Mouse (Mus musculus) midbrain, embryonic 16.5 days (tissue): Measurements from ENCODE around the gene Olfr1280. TPM values are rescaled to one million over a fixed set of nuclear protein-coding genes. Genes with fewer than 3 reads are reported as not detected.

Experiments used
- ATAC-seq: fragments of 200-750 bp; cut with Nextera tagmentation; 2 replicates; pipeline ENCODE4 v1.8.0; 2017; ENCODE audit warnings: moderate TSS enrichment
- H3K27ac ChIP-seq: fragments of 300-500 bp; sonication (generic); 2 replicates; pipeline ENCODE4 v1.5.1; 2014; ENCODE audit warnings: mild to moderate bottlenecking, low read length, mixed read lengths
- H3K27me3 ChIP-seq: fragments of 300-500 bp; sonication (generic); 2 replicates; pipeline ENCODE4 v1.6.1; 2014; ENCODE audit warnings: low read depth, low read length, mixed read lengths; ENCODE audit not compliant: control insufficient read depth, insufficient read depth
- H3K36me3 ChIP-seq: fragments of 300-500 bp; sonication (generic); 2 replicates; pipeline ENCODE4 v1.6.1; 2014; ENCODE audit warnings: mild to moderate bottlenecking, low read length, moderate library complexity, mixed read lengths; ENCODE audit not compliant: control insufficient read depth, insufficient read depth
- H3K4me1 ChIP-seq: fragments of 300-500 bp; sonication (generic); 2 replicates; pipeline ENCODE4 v1.6.1; 2014; ENCODE audit warnings: mild to moderate bottlenecking, low read length, mixed read lengths; ENCODE audit not compliant: control insufficient read depth, insufficient read depth
- H3K4me2 ChIP-seq: fragments of 300-500 bp; sonication (generic); 2 replicates; pipeline ENCODE4 v1.6.1; 2014; ENCODE audit warnings: mild to moderate bottlenecking, low read length, mixed read lengths
- H3K4me3 ChIP-seq: fragments of 300-500 bp; sonication (generic); 2 replicates; pipeline ENCODE4 v1.5.1; 2014; ENCODE audit warnings: low read depth, mild to moderate bottlenecking, low read length, moderate library complexity, mixed read lengths
- H3K9ac ChIP-seq: fragments of 300-500 bp; sonication (generic); 2 replicates; pipeline ENCODE4 v1.6.1; 2014; ENCODE audit warnings: low read depth, low read length, mixed read lengths
- H3K9me3 ChIP-seq: fragments of 300-500 bp; sonication (generic); replicated peaks from 2 replicates; pipeline ENCODE4 v1.6.1; 2014; ENCODE audit warnings: mild to moderate bottlenecking, low read length, mixed read lengths; ENCODE audit not compliant: control insufficient read depth, poor library complexity, severe bottlenecking
- WGBS: fragments of 180-500 bp; shearing (Covaris S2); extraction: QIAGEN DNeasy Blood & Tissue Kit; methylation state at CpG from one replicate; pipeline ENCODE4 v1.1.7; 2014; 5-methylcytosine and 5-hydroxymethylcytosine counted together
- polyA plus RNA-seq: library from polyadenylated mRNA; unstranded; fragments of >200 nt; fragmentation: Nextera tagmentation; extraction: Ambion mirVana; gene quantifications from 2 replicates; pipeline ENCODE4 v1.2.1, GENCODE M21; 2015

The Olfr1280 gene
- polyA plus RNA-seq, 1 experiment from 2014 or later: not detected

DNA sequence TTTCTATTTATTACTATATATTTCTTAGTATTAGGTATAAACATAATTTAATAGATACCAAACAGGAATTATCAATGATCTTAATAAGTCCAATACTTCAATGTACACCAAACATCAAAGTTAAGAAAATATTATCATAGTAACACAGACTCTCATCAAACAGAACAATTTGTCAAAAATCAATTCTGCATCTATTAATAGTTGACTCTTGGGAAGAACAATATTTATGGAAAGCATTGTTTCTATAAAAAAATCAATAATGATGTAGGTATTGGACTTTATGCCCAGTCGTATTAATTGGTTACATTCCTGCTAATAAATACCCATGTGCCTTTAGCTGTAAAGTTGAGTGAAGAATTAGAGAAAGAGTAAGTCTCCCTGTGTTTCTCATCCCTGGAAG is 61.4 kb downstream of the Olfr1280 start, which contains the start of gene Olfr1284:
Gene Olfr1284, plus strand, starts transcription at position 301 of the 400 bp plus-strand sequence.
- no peak within 1 kb of the TSS for H3K4me3 ChIP-seq
- H3K9ac ChIP-seq: no peak within 1 kb of the TSS
- H3K36me3 ChIP-seq: no peaks in the 10 kb centered on the region
- H3K27ac ChIP-seq: no peak within 1 kb of the TSS
- H3K9me3 ChIP-seq: no peaks in the 10 kb centered on the region
- no peak for ATAC-seq
- H3K4me2 ChIP-seq: no peak within 1 kb of the TSS
- WGBS: 89% methylated on average over 1 of the region's 1 CpGs
- no peaks in the 10 kb centered on the region for H3K4me1 ChIP-seq
- H3K27me3 ChIP-seq: no peaks in the 10 kb centered on the region

Other genes with a start within 250 kb of the Olfr1280 start
- gene Gm13941, start 208.0 kb upstream of the Olfr1280 start, polyA plus RNA-seq: not detected in 2 replicates
- gene Gm15130, start 161.1 kb upstream of the Olfr1280 start, polyA plus RNA-seq: not detected in 2 replicates
- gene 4930430A15Rik, start 84.4 kb upstream of the Olfr1280 start, polyA plus RNA-seq: not detected in 2 replicates
- not detected in 2 replicates for gene Olfr1275, start 78.7 kb upstream of the Olfr1280 start, polyA plus RNA-seq
- gene Olfr1276, start 59.5 kb upstream of the Olfr1280 start, polyA plus RNA-seq: not detected in 2 replicates
- gene Olfr1277, start 39.9 kb upstream of the Olfr1280 start, polyA plus RNA-seq: not detected in 2 replicates
- gene Olfr1278, start 23.9 kb upstream of the Olfr1280 start, polyA plus RNA-seq: not detected in 2 replicates
- not detected in 2 replicates for gene Olfr1279, start 13.4 kb upstream of the Olfr1280 start, polyA plus RNA-seq
- gene Olfr1281, start 12.5 kb downstream of the Olfr1280 start, polyA plus RNA-seq: not detected in 2 replicates
- gene Olfr1282, start 22.1 kb downstream of the Olfr1280 start, polyA plus RNA-seq: not detected in 2 replicates
- gene Olfr1283, start 52.8 kb downstream of the Olfr1280 start, polyA plus RNA-seq: not detected in 2 replicates
- not detected in 2 replicates for gene Olfr1284, start 61.5 kb downstream of the Olfr1280 start, polyA plus RNA-seq
- gene Olfr1286, start 109.1 kb downstream of the Olfr1280 start, polyA plus RNA-seq: not detected in 2 replicates
- gene Olfr1287, start 135.1 kb downstream of the Olfr1280 start, polyA plus RNA-seq: not detected in 2 replicates
- gene Olfr1288, start 160.1 kb downstream of the Olfr1280 start, polyA plus RNA-seq: not detected in 2 replicates
- not detected in 2 replicates for gene Olfr1289, start 166.8 kb downstream of the Olfr1280 start, polyA plus RNA-seq
- gene Olfr1290, start 179.8 kb downstream of the Olfr1280 start, polyA plus RNA-seq: not detected in 2 replicates
- not detected in 2 replicates for gene Olfr1291-ps1, start 183.2 kb downstream of the Olfr1280 start, polyA plus RNA-seq
- not detected in 2 replicates for gene Olfr1293-ps, start 211.2 kb downstream of the Olfr1280 start, polyA plus RNA-seq
- not detected in 2 replicates for gene Olfr1294, start 226.3 kb downstream of the Olfr1280 start, polyA plus RNA-seq